Mouse (Mus musculus) ES-E14 (cell line): ENCODE measurements around the gene Mif4gd. TPM values are rescaled to one million over a fixed set of nuclear protein-coding genes. Genes with fewer than 3 reads are reported as not detected.
"Not testable (repeated sequence)": the region's sequence is repeated elsewhere in the genome, so short reads cannot be mapped to it uniquely, and the experiment has no call there.

Source experiments
- DNase-seq: peaks from one replicate; pipeline ENCODE4 v3.0.0-alpha.2; 2013; ENCODE audit warnings: low read depth, low spot score
- H3K27ac ChIP-seq: 2 replicates; pipeline ENCODE4 v1.5.1; 2012; ENCODE audit warnings: low read depth, mild to moderate bottlenecking, low read length, moderate library complexity, mixed read lengths; ENCODE audit not compliant: poor library complexity, insufficient read depth, severe bottlenecking
- H3K36me3 ChIP-seq: 2 replicates; pipeline ENCODE4 v1.6.1; 2012; ENCODE audit warnings: mild to moderate bottlenecking, low read length, moderate library complexity, mixed read lengths; ENCODE audit not compliant: control insufficient read depth, poor library complexity, insufficient read depth, severe bottlenecking
- H3K4me1 ChIP-seq, 2 experiments: fragments of 150-350 bp in 1 of 2; sonication (generic) in 1 of 2; 2 replicates each; pipeline ENCODE4 v1.6.1; 2012; ENCODE audit warnings: low read length in 2 of 2, mild to moderate bottlenecking in 1 of 2, mixed read lengths in 1 of 2; ENCODE audit not compliant: control insufficient read depth in 2 of 2, insufficient read depth in 2 of 2, poor library complexity in 1 of 2
- H3K4me3 ChIP-seq, 2 experiments: fragments of 150-350 bp in 1 of 2; sonication (generic) in 1 of 2; 2 replicates each; pipeline ENCODE4 v1.5.1; 2012; ENCODE audit warnings: low read length in 2 of 2, low read depth in 1 of 2, mild to moderate bottlenecking in 1 of 2, mixed read lengths in 1 of 2; ENCODE audit not compliant: insufficient read depth in 1 of 2, poor library complexity in 1 of 2, severe bottlenecking in 1 of 2
- H3K9ac ChIP-seq: 2 replicates; pipeline ENCODE4 v1.6.1; 2012; ENCODE audit warnings: low read depth, mild to moderate bottlenecking, low read length, mixed read lengths; ENCODE audit not compliant: poor library complexity, insufficient read depth, severe bottlenecking
- H3K9me3 ChIP-seq: fragments of 150-350 bp; sonication (generic); 2 replicates; pipeline ENCODE4 v1.6.1; 2012; ENCODE audit warnings: low read depth, mild to moderate bottlenecking, low read length; ENCODE audit not compliant: control insufficient read depth, insufficient read depth
- CHD2 ChIP-seq: IDR thresholded peaks from 2 replicates; pipeline ENCODE4 v1.6.1; 2014; ENCODE audit warnings: mild to moderate bottlenecking, low read depth, low read length, inconsistent platforms
- HCFC1 ChIP-seq: IDR thresholded peaks from 2 replicates; pipeline ENCODE4 v1.6.1; 2012; ENCODE audit warnings: low read length, inconsistent platforms, borderline replicate concordance; ENCODE audit not compliant: insufficient read depth
- MAFK ChIP-seq: IDR thresholded peaks from 2 replicates; pipeline ENCODE4 v1.6.1; 2014; ENCODE audit warnings: mild to moderate bottlenecking, low read depth, low read length, inconsistent platforms; ENCODE audit not compliant: insufficient read depth
- ZC3H11A ChIP-seq: IDR thresholded peaks from 2 replicates; pipeline ENCODE4 v1.6.1; 2012; ENCODE audit warnings: low read depth, mild to moderate bottlenecking, inconsistent platforms, low read length, borderline replicate concordance
- ZNF384 ChIP-seq: IDR thresholded peaks from 2 replicates; pipeline ENCODE4 v1.6.1; 2012; ENCODE audit warnings: low read depth, low read length, inconsistent platforms
- in situ Hi-C, 2 experiments: fragments of 600-800 bp; cut with MboI; formaldehyde crosslinking; loops; one replicate each; pipeline ENCODE4 v1.15.1; 2025; ENCODE audit warnings: low sequenced_read_pairs in 2 of 2, inconsistent platforms in 1 of 2; ENCODE audit not compliant: unreplicated experiment in 2 of 2
- total RNA-seq: library from RNA; depleted of rRNA; stranded (reverse); fragments of 300-350 nt; gene quantifications from 2 replicates; pipeline ENCODE4 v1.2.3, GENCODE M21; 2012

Gene Mif4gd
- total RNA-seq, 1 experiment: 63.8 TPM

- in situ Hi-C loops: no loop called here
- H3K36me3 ChIP-seq: peaks cover 10% of the 10 kb centered on the region; the same call in 1 of the 2 replicates
- TF ChIP-seq ZC3H11A: no peak
- TF ChIP-seq HCFC1: no peak
- no peak for TF ChIP-seq CHD2
- no peak for TF ChIP-seq MAFK
- TF ChIP-seq ZNF384: no peak
- no peak overlapping the region for H3K9ac ChIP-seq
- no peak overlapping the region for H3K27ac ChIP-seq
- no peaks in the 10 kb centered on the region for H3K9me3 ChIP-seq
- peaks cover 0 to 3% of the 10 kb centered on the region in 2 experiments; a peak in 1 of 4 replicates for H3K4me1 ChIP-seq
- H3K4me3 ChIP-seq: no peak overlapping the region
- DNase-seq: no peak
Observed at GRCm38 (mm10) chr11:115651680-115652079, 38.9 kb upstream of the Mif4gd start.

DNA sequence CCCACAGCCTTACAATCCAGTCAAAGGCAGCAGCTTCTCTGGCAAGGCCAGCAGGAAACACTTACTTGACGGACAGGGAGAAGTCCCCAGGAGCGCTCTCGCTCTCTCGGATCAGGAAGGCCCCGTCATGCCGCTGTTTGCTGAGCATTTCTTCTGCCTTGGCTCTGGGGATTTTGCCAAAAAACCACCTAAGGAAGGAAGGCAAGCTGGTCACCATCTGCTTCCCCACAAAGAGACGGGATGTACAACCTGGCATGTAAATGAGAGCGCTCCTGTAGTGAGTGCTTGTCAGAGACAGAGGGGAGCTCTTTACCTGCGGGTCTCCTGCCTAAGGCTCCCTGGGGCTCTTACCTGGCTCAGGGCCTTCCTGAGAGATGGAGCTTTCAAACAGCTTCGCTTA is 36.9 kb upstream of the Mif4gd start:
- Histone ChIP-seq H3K36me3 (peaks cover 16% of the 10 kb centered on the region; the same call in 1 of the 2 replicates), H3K4me3 (no peak overlapping the region), H3K9me3 (no peaks in the 10 kb centered on the region), H3K9ac (no peak overlapping the region), H3K27ac (no peak overlapping the region), H3K4me1 (peaks cover 0 to 3% of the 10 kb centered on the region in 2 experiments; a peak in 1 of 4 replicates)
- DNase-seq: no peak
- in situ Hi-C loops: no loop called here
- TF ChIP-seq CHD2: no peak
- TF ChIP-seq MAFK: no peak
- no peak for TF ChIP-seq HCFC1
- no peak for TF ChIP-seq ZNF384

DNA sequence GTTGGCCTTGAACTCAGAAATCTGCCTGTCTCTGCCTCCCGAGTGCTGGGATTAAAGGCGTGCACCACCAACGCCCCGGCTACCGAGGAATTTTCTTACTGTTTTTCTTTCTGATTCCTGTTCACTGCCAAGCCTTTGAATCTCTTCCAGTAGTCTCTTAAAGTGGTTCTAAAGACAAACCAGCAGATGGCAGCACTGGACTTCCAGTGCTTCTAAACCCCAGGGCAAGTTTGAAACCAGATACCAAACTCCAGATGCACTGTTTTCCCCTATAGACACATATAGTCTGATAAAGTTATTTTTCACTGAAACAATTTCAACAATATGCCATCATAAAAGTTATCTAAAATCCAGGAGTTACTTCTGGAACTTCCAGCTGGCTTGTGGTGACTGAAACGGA is 34.7 kb upstream of the Mif4gd start:
- no peak for TF ChIP-seq ZNF384
- TF ChIP-seq MAFK: no peak
- peak; percentile 30; the same call in 1 of the 2 replicates for TF ChIP-seq ZC3H11A
- no peak overlapping the region for H3K9ac ChIP-seq
- peaks cover 18% of the 10 kb centered on the region; the same call in 1 of the 2 replicates for H3K36me3 ChIP-seq
- H3K4me1 ChIP-seq: peaks cover 5 to 12% of the 10 kb centered on the region in 2 experiments; a peak in 3 of 4 replicates
- in situ Hi-C loops: no loop called here
- DNase-seq: peak; percentile 60
- H3K4me3 ChIP-seq: no peak overlapping the region
- no peak overlapping the region for H3K27ac ChIP-seq
- H3K9me3 ChIP-seq: no peaks in the 10 kb centered on the region

GRCm38 (mm10) chr11:115646439-115646838 is 33.7 kb upstream of the Mif4gd start:
- Histone ChIP-seq H3K4me1 (peaks cover 5 to 21% of the 10 kb centered on the region in 2 experiments), H3K36me3 (peaks cover 20% of the 10 kb centered on the region; the same call in 1 of the 2 replicates), H3K4me3 (no peak overlapping the region), H3K9me3 (no peaks in the 10 kb centered on the region), H3K9ac (no peak overlapping the region), H3K27ac (no peak overlapping the region)
- in situ Hi-C loops: no loop called here
- TF ChIP-seq HCFC1 (no peak), ZNF384 (no peak), ZC3H11A (no peak), MAFK (no peak), CHD2 (no peak)
- DNase-seq: no peak

DNA sequence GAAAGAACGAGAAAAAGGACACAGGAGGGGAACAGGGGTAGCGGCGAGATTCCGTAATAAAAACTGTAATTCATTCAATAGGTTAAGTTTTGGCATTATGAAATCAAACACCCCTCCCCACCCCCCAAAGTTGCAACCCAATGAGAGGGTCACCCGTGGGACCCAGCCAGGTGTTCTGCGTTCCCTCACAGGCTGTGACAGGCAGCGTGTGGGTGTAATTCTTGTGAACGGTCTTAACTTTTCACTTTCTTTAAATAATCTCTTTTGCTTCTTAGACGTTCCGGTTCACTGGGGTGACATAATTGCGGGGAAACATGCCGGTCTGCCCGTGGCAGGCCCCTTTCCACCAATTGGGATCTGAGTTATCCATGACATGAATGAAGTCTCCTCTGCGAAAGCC is 32.7 kb upstream of the Mif4gd start:
- H3K9ac ChIP-seq, DNase-seq: not testable (repeated sequence)

More for the DNA sequence above, 32.7 kb upstream of the Mif4gd start:
- H3K9me3 ChIP-seq, in situ Hi-C loops, H3K4me3 ChIP-seq, H3K27ac ChIP-seq: not testable (repeated sequence)
- peaks cover 8 to 30% of the 10 kb centered on the region in 2 experiments for H3K4me1 ChIP-seq
- H3K36me3 ChIP-seq: peaks cover 20% of the 10 kb centered on the region; the same call in 1 of the 2 replicates
